Mouse (Mus musculus) gastrocnemius, postnatal 36 days (tissue): ENCODE results near the gene Rpa2. TPM values are rescaled to one million over a fixed set of nuclear protein-coding genes. Genes with fewer than 3 reads are reported as not detected.
"Not testable (repeated sequence)": the region's sequence is repeated elsewhere in the genome, so short reads cannot be mapped to it uniquely, and the experiment has no call there.

Experiments
- DNase-seq, 2 experiments: peaks; one replicate each; pipeline ENCODE4 v3.0.0; 2022
- intact Hi-C: fragments of 180-260 bp; cut with DNase I; formaldehyde crosslinking; loops from one replicate; pipeline ENCODE4 v1.15.1; 2025
- long read RNA-seq, 2 experiments: library from polyadenylated mRNA; stranded (forward); transcript quantifications; one replicate each; pipeline ENCODE4 v2.0.0; 2021
- total RNA-seq, 2 experiments: library from RNA; stranded (reverse); gene quantifications; 2 replicates each; pipeline ENCODE4 v1.2.3; 2021

Gene Rpa2
- total RNA-seq: 10 to 100 TPM; 13.8 to 14.7 TPM
- long read RNA-seq, experiment 1, transcript Rpa2-201 (9 exons, 1,813 nt): major isoform, 31 of 33 reads
- long read RNA-seq, experiment 1, partial matches to known transcripts: 1 of 33 reads
- long read RNA-seq, experiment 1, other reads (novel, unspliced or antisense): 1 of 33 reads
- long read RNA-seq, experiment 2, transcript Rpa2-201 (9 exons, 1,813 nt): major isoform, 39 of 42 reads
- long read RNA-seq, experiment 2, partial matches to known transcripts: 2 of 42 reads
- long read RNA-seq, experiment 2, other reads (novel, unspliced or antisense): 1 of 42 reads

- intact Hi-C loops: loop anchor here (5.0 kb wide), 1 partner anchor 74 kb away; the partner anchor contains the start of gene Ppp1r8
- DNase-seq: peak; percentile 96 to 99
Observed at GRCm38 (mm10) chr4:132767914-132768876, at the start of gene Rpa2. Gene Rpa2, plus strand, starts transcription at chr4:132768332.

GRCm38 (mm10) chr4:132728233-132728632, 39.9 kb upstream of the Rpa2 start:
- intact Hi-C loops: no loop called here
- no peak for DNase-seq

- intact Hi-C loops: no loop called here
- DNase-seq: no peak
Observed at GRCm38 (mm10) chr4:132731616-132732015, 36.5 kb upstream of the Rpa2 start.

GRCm38 (mm10) chr4:132732148-132732684, 35.9 kb upstream of the Rpa2 start, which contains the start of gene Xkr8:
Gene Xkr8, minus strand, starts transcription at chr4:132732546.
- DNase-seq: peak; percentile 82 to 92
- intact Hi-C loops: no loop called here

GRCm38 (mm10) chr4:132733071-132733770, 34.9 kb upstream of the Rpa2 start:
- DNase-seq: no peak
- intact Hi-C loops: no loop called here

- DNase-seq: no peak
- intact Hi-C loops: no loop called here
Observed at GRCm38 (mm10) chr4:132734766-132735165, 33.4 kb upstream of the Rpa2 start.

GRCm38 (mm10) chr4:132735389-132735788, 32.7 kb upstream of the Rpa2 start:
- DNase-seq: no peak
- intact Hi-C loops: no loop called here

GRCm38 (mm10) chr4:132735894-132736293, 32.2 kb upstream of the Rpa2 start:
- DNase-seq: no peak
- intact Hi-C loops: no loop called here

GRCm38 (mm10) chr4:132737154-132737553, 31.0 kb upstream of the Rpa2 start:
- DNase-seq, intact Hi-C loops: not testable (repeated sequence)

- intact Hi-C loops: no loop called here
- no peak for DNase-seq
Observed at GRCm38 (mm10) chr4:132741491-132741890, 26.6 kb upstream of the Rpa2 start.

- intact Hi-C loops: no loop called here
- DNase-seq: no peak
Observed at GRCm38 (mm10) chr4:132743992-132744911, 23.9 kb upstream of the Rpa2 start.

- no peak for DNase-seq
- intact Hi-C loops: no loop called here
Observed at GRCm38 (mm10) chr4:132746911-132747517, 21.1 kb upstream of the Rpa2 start.

- no peak for DNase-seq
- intact Hi-C loops: no loop called here
Observed at GRCm38 (mm10) chr4:132747664-132748259, 20.4 kb upstream of the Rpa2 start.

- intact Hi-C loops: no loop called here
- DNase-seq: no peak
Observed at GRCm38 (mm10) chr4:132748778-132749177, 19.4 kb upstream of the Rpa2 start.

GRCm38 (mm10) chr4:132749258-132749982, 18.7 kb upstream of the Rpa2 start:
- no peak for DNase-seq
- intact Hi-C loops: no loop called here

- no peak for DNase-seq
- intact Hi-C loops: no loop called here
Observed at GRCm38 (mm10) chr4:132752992-132753391, 15.1 kb upstream of the Rpa2 start.

- DNase-seq: peak; percentile 58 to 69
- intact Hi-C loops: no loop called here
Observed at GRCm38 (mm10) chr4:132756974-132757373, 11.2 kb upstream of the Rpa2 start, which contains the start of gene Smpdl3b. Gene Smpdl3b, minus strand, starts transcription at chr4:132757252.
